Mouse (Mus musculus): Measurements from ENCODE around the gene Xrra1.

GRCm38 (mm10) chr7:99834314-99834853 is 24.5 kb upstream of the Xrra1 start:
- no peak for TF ChIP-seq GATA1 (IDR thresholded peaks at IDR 0.05; ENCODE audit: low read length)
- no peak for TF ChIP-seq TAL1 (IDR thresholded peaks at IDR 0.05; ENCODE audit: low read length)
